In the genomic region with DNA sequence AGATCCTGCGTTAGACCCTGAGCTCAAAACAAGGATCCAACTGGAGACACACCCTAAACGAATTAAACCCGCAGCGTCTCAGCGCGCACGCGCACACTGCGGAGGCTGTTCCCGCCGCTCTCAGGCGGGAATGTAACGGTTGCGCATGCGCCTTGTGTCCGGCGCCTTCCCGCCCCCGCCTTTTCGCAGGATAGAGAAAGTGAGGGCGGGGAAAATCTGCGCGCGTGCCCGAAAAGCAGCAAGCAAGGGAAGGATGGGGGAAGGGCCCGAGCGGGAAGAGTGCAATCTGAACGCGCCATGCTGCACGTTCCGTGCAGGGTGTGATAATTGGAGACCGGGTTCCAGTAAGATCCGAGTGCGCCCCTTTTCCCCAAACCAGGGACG, we compare ENCODE assay signal across 8 mouse cellular contexts. TPM values are rescaled to one million over a fixed set of nuclear protein-coding genes. Genes with fewer than 3 reads are reported as not detected.
DNase-seq lines count a peak whose midpoint lies in the region; ATAC-seq lines count a peak whose summit lies in the region.

No protein-coding gene starts in this region.

- H3K4me1 ChIP-seq in hindbrain, embryonic 16.5 days (ENCODE audit: control insufficient read depth, insufficient read depth, low read depth, low read length), result peaks cover 26% of the 10 kb centered on the region

- peak overlapping the region; percentile 98 for H3K27ac ChIP-seq in hindbrain, embryonic 16.5 days (ENCODE audit: low read depth, low read length)

- peak overlapping the region; percentile 67 for H3K4me3 ChIP-seq in hindbrain, embryonic 16.5 days (ENCODE audit: low read length)

- WGBS in hindbrain, embryonic 16.5 days, result under 1% methylated on average over 34 of the region's 35 CpGs

- no peaks in the 10 kb centered on the region for H3K27me3 ChIP-seq in hindbrain, embryonic 16.5 days (replicated peaks; ENCODE audit: control insufficient read depth, insufficient read depth, low read length)

- peak; percentile 99 for DNase-seq in ZHBTc4 (ENCODE audit: low read depth, low spot score)
- peak; percentile 83 to 96 for DNase-seq in cerebellum, postnatal 4 days (ENCODE audit: low spot score in 2 of 2)
- peak; percentile 92 for DNase-seq in gastrocnemius, adult 18-20 months (ENCODE audit: low spot score)
- peak; percentile 97 for DNase-seq in left cerebral cortex, adult 18-20 months (ENCODE audit: low spot score in 2 of 2)
- peak; percentile 96 to 97 for DNase-seq in lung, postnatal 4 days
- peak; percentile 98 for DNase-seq in retina, postnatal 1 day
- DNase-seq in thymus, postnatal 4 days, result peak; percentile 97

- H3K4me2 ChIP-seq in hindbrain, embryonic 16.5 days (ENCODE audit: low read length), result peak overlapping the region; percentile 86

- H3K9ac ChIP-seq in hindbrain, embryonic 16.5 days (ENCODE audit: low read depth, low read length), result peak overlapping the region; percentile 91

- 0 out of 2 replicates have a peak, but pooled peaks cover 3% of the 10 kb centered on the region for H3K36me3 ChIP-seq in hindbrain, embryonic 16.5 days (ENCODE audit: control insufficient read depth, insufficient read depth, low read length)

- ATAC-seq in hindbrain, embryonic 16.5 days, result peak; percentile 84

- H3K9me3 ChIP-seq in hindbrain, embryonic 16.5 days (ENCODE audit: control insufficient read depth, low read length), result no peaks in the 10 kb centered on the region

RNA-seq across cellular contexts. Expression of gene Tuba1b, which starts 0.5 kb away (rescaled TPM):
- 10 to 100 TPM; 15.6 to 29.6 TPM for total RNA-seq in gastrocnemius, adult 18-20 months (2021)
- polyA plus RNA-seq in hindbrain, embryonic 16.5 days (2015; fragmentation: Nextera tagmentation; extraction: Ambion mirVana), result 1,672 and 1,683 TPM in 2 replicates
- 100 to 1,000 TPM; 584 to 602 TPM for total RNA-seq in left cerebral cortex, adult 18-20 months (2021)

RNA-seq across cellular contexts. Expression of gene Lmbr1l, which starts 15.8 kb away (rescaled TPM):
- 1 to 10 TPM; 4.8 to 4.9 TPM for total RNA-seq in gastrocnemius, adult 18-20 months (2021)
- 25.9 and 27.0 TPM in 2 replicates for polyA plus RNA-seq in hindbrain, embryonic 16.5 days (2015; fragmentation: Nextera tagmentation; extraction: Ambion mirVana)
- 10 to 100 TPM; 12.9 to 17.9 TPM for total RNA-seq in left cerebral cortex, adult 18-20 months (2021)

RNA-seq across cellular contexts. Expression of gene Gm49450, which starts 19.5 kb away (rescaled TPM):
- not detected for total RNA-seq in gastrocnemius, adult 18-20 months (2021)
- polyA plus RNA-seq in hindbrain, embryonic 16.5 days (2015; fragmentation: Nextera tagmentation; extraction: Ambion mirVana), result not detected in 2 replicates
- not detected for total RNA-seq in left cerebral cortex, adult 18-20 months (2021)

RNA-seq across cellular contexts. Expression of gene Tuba1a, which starts 19.7 kb away (rescaled TPM):
- total RNA-seq in gastrocnemius, adult 18-20 months (2021), result 10 to 100 TPM; 17.9 to 38.6 TPM
- 15,480 and 15,543 TPM in 2 replicates for polyA plus RNA-seq in hindbrain, embryonic 16.5 days (2015; fragmentation: Nextera tagmentation; extraction: Ambion mirVana)
- total RNA-seq in left cerebral cortex, adult 18-20 months (2021), result 100 to 1,000 TPM; 874 to 893 TPM

RNA-seq across cellular contexts. Expression of gene Dhh, which starts 35.5 kb away (rescaled TPM):
- total RNA-seq in gastrocnemius, adult 18-20 months (2021), result 1 to 10 TPM in 1 of 2 experiments, under 1 TPM in 1; 0.75 to 1.5 TPM
- polyA plus RNA-seq in hindbrain, embryonic 16.5 days (2015; fragmentation: Nextera tagmentation; extraction: Ambion mirVana), result 1.3 and 2.1 TPM in 2 replicates
- total RNA-seq in left cerebral cortex, adult 18-20 months (2021), result under 1 TPM; 0.21 to 0.26 TPM

Comparison
In these comparisons a context has a peak if more than half of its experiments do, and no peak if none do; other contexts are left out.
1. Peak in every context shown above with its lines: DNase-seq, ATAC-seq, H3K4me3 ChIP-seq and H3K27ac ChIP-seq.
2. RNA of gene Tuba1b, which starts 0.5 kb away (total RNA-seq): 584 to 602 TPM in left cerebral cortex, adult 18-20 months; 15.6 to 29.6 TPM in gastrocnemius, adult 18-20 months; every median in the first group is over 10 times any median in the second.